Mouse (Mus musculus): ENCODE data around the gene Atxn7l1.

- TF ChIP-seq POLR2A (IDR thresholded peaks at IDR 0.05; ENCODE audit: low read depth, low read length): no peak
- TF ChIP-seq CTCF (IDR thresholded peaks at IDR 0.05; ENCODE audit: extremely low read depth, insufficient read depth, insufficient read length, insufficient replicate concordance): no peak
Measured at GRCm38 (mm10) chr12:33190633-33191032, 43.1 kb downstream of the Atxn7l1 start.

All from spleen, adult 2 months (tissue).